Mouse (Mus musculus) CD4-positive, CD25-positive, alpha-beta regulatory T cell, adult 4 months (primary cell): Measurements from ENCODE around the gene Naa10. TPM values are rescaled to one million over a fixed set of nuclear protein-coding genes. Genes with fewer than 3 reads are reported as not detected.

ENCODE experiments used
- ATAC-seq: one replicate; pipeline ENCODE4 v1.8.0; 2017
- polyA plus RNA-seq, 2 experiments: library from polyadenylated mRNA; unstranded; fragments of 100-300 nt; shearing (Covaris generic); gene quantifications; one replicate each; pipeline ENCODE4 v1.2.1; 2017

Naa10 gene
- polyA plus RNA-seq, 2 experiments from 2014 or later = 181 to 200 TPM

DNA sequence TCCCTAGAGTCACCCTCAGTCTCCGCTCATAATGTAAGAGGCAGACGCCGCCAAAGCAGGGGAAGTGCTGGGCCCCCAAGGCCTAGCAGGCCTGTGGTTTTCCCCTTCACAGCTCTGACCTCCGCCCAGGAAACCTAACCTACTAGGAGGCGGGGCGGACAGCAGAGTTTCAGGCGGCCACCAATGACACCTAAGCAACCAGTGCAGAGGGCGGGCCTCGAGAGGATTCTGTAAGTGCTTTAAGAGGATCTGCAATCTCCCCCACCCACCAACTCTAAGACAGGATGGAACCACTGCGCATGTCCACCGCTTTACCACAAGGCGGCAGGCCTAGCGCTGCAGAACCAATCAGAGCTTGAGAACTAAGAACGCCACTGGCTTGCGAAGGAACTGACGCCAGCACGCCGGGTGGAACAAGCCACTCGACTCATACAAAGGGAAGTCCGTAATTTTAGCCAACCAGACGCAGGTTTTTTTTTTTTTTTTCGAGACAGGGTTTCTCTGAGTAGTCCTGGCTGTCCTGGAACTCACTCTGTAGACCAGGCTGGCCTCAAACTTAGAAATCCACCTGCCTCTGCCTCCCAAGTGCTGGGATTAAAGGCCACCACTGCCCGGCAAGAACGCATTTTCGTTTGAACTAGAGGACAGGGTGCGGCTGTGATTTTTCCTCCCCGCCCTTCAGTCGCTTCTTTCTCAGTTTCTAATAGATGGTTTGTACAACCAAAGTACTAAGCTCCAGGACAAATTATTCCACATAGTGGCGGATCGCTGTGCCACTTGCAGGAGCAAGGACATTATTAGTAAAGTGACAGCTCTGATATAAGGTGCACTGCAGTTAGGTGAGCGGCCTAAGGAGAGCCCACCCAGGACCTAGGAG lies 6.7 kb downstream of the Naa10 start:
- ATAC-seq = peak; percentile 83

- peak; percentile 55 for ATAC-seq
Measured at GRCm38 (mm10) chrX:73911588-73911987, 10.2 kb downstream of the Naa10 start.

DNA sequence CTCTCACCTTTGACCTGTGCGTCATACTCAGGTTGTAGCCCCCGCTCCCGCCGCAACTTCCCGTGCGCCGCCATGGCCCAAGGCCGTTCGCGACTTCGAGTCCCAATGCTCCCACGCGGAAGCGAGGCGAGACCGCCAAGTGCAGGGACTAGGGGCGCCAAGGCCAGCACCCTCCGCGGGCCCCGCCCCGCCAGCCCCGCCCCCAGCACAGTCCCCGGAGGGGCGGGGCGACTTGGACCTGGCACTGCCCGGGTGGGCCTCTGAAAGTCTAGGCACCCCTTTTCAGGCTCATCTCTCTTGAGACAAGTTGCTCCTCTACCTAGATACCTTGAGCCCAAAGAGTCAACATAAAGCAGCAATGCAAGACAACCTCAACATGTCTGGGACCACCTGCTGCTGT lies 10.6 kb downstream of the Naa10 start:
- peak; percentile 5 for ATAC-seq

DNA sequence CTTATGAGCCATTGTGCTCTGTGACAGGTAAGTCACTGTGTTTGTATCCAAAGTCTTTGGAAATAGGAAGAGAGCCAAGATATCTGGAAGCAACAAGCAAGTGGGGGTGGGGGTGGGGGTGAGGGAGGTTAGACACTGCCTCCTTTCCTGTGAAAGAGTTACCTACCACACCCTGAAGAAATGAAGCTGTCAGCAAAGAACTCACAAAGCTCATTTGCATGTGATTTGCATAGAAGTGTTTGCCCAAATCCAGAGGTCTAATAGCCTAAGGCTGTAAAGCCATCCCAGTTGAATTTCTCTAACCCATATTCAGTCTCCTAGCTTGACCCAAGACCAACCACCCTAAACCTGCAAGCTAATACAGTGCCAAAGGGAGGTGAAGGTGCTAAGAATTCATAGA lies 11.3 kb downstream of the Naa10 start:
- no peak for ATAC-seq

- no peak for ATAC-seq
Measured at GRCm38 (mm10) chrX:73910049-73910448, 11.7 kb downstream of the Naa10 start.

GRCm38 (mm10) chrX:73897959-73898358 lies 23.8 kb downstream of the Naa10 start:
- no peak for ATAC-seq

GRCm38 (mm10) chrX:73895719-73896118 lies 26.0 kb downstream of the Naa10 start, which contains the start of gene L1cam:
Gene L1cam, minus strand, starts transcription at chrX:73896105.
- no peak for ATAC-seq

DNA sequence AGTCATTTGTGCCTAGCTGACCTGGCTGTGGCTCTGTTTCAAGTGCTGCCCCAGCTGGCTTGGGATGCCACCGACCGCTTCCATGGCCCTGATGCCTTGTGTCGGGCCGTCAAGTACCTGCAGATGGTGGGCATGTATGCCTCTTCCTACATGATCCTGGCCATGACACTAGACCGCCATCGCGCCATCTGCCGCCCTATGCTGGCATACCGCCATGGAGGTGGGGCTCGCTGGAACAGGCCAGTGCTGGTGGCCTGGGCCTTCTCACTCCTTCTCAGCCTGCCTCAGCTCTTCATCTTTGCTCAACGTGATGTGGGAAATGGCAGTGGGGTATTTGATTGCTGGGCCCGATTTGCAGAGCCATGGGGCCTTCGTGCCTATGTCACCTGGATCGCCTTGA lies 28.9 kb downstream of the Naa10 start:
- ATAC-seq = no peak

DNA sequence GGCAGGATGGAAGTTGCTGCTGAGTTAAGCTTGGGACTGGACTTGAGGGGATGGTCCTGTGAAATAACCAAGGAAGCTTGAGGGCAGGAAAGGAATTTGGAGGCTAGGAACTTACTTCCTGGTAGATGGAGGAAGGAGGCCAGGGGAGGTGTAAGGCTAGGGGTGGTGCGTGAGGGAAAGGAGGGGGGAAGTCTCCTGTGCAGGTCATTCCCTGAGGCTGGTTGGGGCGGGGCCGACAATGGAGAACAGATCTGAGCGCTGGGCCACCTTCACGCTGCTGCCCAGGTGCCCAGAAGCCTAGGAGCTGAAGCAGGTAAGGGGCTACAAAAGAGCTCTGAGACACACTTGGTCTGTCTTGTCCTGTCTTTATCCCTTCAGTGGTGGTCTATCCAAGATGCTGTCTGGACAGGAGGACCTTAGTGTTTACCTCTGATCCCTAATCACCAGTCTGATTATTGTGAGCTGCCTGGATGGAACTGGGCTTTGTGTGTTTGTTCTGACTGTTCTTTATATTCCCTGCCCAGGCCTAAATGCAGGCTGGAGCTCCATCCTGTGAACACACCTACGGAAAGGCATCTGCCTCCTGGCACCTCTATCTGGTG lies 30.1 kb downstream of the Naa10 start, which contains the start of gene Avpr2:
TSS of gene Avpr2 (plus strand) at position 552 of the 602 bp plus-strand sequence.
- no peak for ATAC-seq

DNA sequence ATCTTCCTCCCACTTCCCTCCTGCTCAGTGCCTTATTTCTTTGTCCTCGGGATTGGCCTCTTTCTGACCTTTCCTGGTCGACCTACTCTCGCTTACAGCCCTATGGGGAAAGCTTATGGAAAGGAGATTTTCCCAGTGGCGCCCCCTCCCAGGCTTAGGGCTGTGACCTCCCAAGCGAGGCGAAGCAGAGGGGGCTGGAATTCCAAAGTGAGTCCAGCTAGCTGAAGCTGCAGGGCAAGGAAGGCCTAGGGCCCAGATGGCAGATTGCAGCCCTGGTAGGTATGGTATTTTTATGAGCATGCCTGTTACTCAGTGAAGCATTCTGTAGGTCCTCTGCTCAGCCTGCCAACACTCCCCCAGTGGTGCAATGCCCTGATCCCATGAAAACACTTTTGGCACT lies 40.3 kb downstream of the Naa10 start:
- no peak for ATAC-seq

DNA sequence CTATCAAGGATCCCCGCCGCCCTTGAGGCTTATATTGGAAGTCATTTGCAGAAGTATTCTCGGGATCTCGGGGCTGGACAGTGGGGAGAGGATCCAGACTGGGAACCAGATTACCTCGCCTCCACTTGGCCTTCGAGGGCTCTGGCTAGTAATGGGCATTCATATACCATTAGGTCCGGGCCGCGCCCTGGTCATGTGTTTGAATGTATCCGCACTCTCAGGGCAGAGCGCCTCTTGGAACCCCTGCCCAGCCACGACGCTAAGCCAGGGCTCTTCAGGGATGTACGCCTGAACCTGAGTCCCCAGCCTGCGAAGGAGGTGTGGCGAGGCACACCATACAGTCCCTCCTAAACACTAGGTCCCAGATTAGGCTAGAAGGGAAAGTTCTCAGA lies 40.7 kb downstream of the Naa10 start:
- peak; percentile 11 for ATAC-seq

GRCm38 (mm10) chrX:73880194-73881035 lies 41.3 kb downstream of the Naa10 start:
- peak; percentile 83 for ATAC-seq

GRCm38 (mm10) chrX:73877014-73877413 lies 44.7 kb downstream of the Naa10 start:
- no peak for ATAC-seq

DNA sequence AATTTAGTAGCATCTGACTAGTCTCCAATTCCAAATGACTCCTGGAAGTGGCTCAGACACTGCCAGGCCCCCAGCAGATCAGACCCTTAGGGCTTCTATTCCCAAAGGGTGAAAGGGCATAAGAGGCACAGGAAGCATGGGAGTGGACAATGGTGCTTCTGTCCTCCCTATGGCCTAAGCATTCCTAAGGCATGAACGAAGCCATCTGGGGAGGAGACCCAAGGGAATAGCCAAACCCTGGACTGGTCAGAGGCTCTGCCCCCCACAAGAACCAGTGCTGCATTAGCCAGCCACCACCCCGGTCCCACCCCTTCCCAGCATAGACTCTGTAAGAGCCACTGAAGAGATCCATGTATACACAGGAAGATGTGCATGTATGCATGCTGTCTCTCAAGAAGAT lies 45.9 kb downstream of the Naa10 start:
- no peak for ATAC-seq

DNA sequence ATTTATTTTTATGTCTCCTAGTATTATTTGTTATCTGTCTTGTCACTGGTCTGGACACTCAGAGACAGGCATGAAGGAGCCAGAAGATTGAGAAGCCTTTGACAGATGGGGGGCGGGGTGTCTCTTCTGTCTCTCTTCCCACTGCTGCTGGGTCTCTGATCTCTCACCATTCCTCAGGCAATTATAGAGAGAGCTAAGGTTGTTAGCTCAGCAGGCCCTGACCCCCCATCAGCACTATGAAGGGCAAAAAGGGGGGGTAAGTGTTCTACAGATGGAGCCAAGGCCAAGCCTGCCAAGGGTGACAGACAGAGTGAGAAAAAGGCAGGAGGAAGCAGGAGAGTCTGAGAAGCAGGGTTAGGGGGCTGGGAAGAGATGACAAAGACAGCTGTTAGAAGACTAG lies 49.8 kb downstream of the Naa10 start:
- no peak for ATAC-seq

DNA sequence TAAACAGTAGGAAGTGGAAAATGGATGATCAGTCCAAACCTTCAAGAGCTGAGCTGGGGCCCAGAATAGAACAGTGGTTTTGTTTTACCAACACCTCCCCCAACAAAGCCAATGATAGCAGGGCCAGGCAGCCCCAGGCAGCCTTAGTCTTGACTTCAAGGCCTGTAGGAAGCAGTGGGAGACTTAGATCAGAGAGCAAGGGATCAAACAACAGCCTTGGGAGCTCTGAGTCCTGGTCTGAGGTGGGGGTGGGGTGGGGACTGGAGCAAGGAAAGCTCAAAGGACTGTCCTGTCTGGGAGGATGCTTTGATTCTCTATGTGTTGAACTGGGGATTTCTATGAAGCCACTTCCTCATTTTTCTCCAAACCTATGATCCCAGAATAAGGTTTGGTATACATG lies 50.3 kb downstream of the Naa10 start:
- no peak for ATAC-seq

GRCm38 (mm10) chrX:73869334-73869733 lies 52.4 kb downstream of the Naa10 start:
- ATAC-seq = no peak

DNA sequence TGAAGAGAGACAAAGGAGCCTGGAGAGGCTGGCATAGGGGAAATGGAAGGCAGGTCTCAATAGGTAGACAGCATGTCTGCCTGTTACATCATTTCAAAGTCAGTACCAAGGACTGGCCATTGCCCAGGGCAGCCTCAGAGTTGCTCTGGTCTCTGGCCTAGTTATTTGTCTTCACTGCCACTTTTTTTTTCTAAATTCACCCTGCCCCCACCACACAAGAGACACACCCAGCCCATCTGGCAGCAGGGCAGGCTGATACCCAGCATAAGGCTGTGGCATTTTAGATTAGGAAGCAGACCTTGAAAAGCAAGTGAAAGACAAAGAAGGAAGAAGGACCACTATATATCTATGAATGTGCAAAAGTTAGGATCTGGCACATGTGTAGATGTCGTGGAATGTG lies 53.9 kb downstream of the Naa10 start:
- no peak for ATAC-seq

DNA sequence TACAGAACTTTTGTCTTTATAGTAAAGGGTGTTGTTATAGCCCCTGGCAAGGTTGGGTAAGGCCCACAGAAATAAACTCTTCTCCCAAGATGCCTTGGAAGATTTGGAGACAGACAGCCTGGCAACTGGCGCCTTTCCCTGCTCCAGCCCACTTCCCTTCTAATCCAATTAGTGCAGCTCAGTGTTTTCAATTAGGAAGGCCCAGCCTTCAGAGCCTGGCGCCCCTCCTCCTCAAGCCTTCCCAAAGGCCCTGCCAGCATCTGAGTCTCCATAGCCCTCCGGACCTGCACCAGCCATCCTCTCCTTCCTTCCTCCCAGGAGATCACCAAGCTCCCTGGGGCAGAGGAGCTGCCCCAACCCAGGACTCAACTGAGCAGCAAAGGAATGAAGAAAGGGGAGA lies 54.5 kb downstream of the Naa10 start:
- ATAC-seq = no peak
